Mouse (Mus musculus): ENCODE results near the gene Qtrt1.

DNA sequence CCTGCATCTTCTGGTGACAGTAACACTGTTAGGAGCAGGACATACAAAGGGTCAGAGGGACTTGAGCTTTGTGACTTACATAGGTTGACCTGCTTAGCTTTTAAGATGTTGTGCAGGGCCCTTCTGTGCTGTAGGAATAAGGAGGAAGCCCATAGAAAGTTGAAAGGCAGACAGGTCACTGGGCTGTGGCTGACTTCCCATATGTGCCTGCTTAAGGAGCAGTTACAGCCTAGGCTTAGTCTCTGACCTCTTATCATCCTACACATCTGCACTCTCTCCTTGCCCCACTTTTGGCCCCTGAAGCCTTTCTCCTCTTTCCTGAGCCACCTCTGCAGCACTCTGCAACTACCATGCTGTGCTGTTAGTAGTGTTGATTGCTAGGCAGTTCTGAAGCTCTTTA is 27.7 kb upstream of the Qtrt1 start:
- TF ChIP-seq POLR2A (IDR thresholded peaks at IDR 0.05; ENCODE audit: low read depth, low read length) (no peak), CTCF (conservative IDR thresholded peaks at IDR 0.05; ENCODE audit: insufficient read depth, insufficient read length, low read depth, low read length) (no peak)
